11 mouse cellular contexts compared by ENCODE assay signal in the genomic region with DNA sequence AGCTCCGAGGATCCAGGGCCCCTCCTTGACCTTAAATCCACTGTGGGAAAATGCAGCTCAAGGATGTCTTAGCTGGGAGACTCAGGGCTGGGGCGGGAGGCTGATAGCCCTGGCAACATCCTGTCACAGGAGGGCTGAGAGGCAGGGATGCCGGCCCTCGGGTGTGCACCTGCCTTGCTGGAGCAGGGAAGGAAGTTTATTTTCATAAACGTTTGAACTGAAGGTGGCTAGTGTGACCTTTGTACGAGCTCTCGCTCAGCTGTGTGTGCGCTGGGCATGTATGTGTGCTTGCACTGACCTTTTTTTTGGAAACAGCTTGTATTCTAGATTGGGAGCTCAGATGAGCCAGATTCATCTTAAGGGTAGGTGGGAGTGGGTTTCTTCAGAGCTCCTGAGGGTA. TPM values are rescaled to one million over a fixed set of nuclear protein-coding genes. Genes with fewer than 3 reads are reported as not detected.
DNase-seq lines count a peak whose midpoint lies in the region; ATAC-seq and TF ChIP-seq lines count a peak whose summit lies in the region.
"Had no signal": no experiment of that assay in that cellular context is flagged by ENCODE, and none has a peak within 500 bp of the region (broad histone marks: within the 10 kb centered on the region; RNA-seq: fewer than 3 reads in every experiment).

No protein-coding gene starts in this region.

- no peak for TF ChIP-seq EP300 in liver, postnatal 0 days (IDR thresholded peaks at IDR 0.05; ENCODE audit: low read depth)

- H3K27ac ChIP-seq in layer of hippocampus, adult 2 months: peak overlapping the region; percentile 84
- no peak overlapping the region for H3K27ac ChIP-seq in forebrain, postnatal 0 days (ENCODE audit: low read depth, low read length)
- H3K27ac ChIP-seq in intestine, embryonic 14.5 days (ENCODE audit: low read depth): peak overlapping the region; percentile 16; the same call in 1 of the 2 replicates
- H3K27ac ChIP-seq in midbrain, embryonic 15.5 days: 0 out of 2 replicates have a peak overlapping the region, but pooled peaks have one; percentile 26
- H3K27ac ChIP-seq in liver, postnatal 0 days (ENCODE audit: low read depth): no peak overlapping the region
- H3K27ac ChIP-seq: liver, embryonic 14.5 days had no signal

- H3K4me1 ChIP-seq in forebrain, postnatal 0 days (ENCODE audit: insufficient read depth): peaks cover 11% of the 10 kb centered on the region; the same call in 1 of the 2 replicates
- peaks cover 9% of the 10 kb centered on the region; the same call in 1 of the 2 replicates for H3K4me1 ChIP-seq in intestine, embryonic 14.5 days (replicated peaks; ENCODE audit: control insufficient read depth, insufficient read depth, low read length)
- H3K4me1 ChIP-seq in midbrain, embryonic 15.5 days: peaks cover 17% of the 10 kb centered on the region
- H3K4me1 ChIP-seq in liver, postnatal 0 days (ENCODE audit: insufficient read depth): no peaks in the 10 kb centered on the region; the same call in 1 of the 2 replicates

- 38% methylated on average over 8 of the region's 8 CpGs for WGBS in forebrain, postnatal 0 days
- 36% methylated on average over 8 of the region's 8 CpGs for WGBS in intestine, embryonic 14.5 days
- 28% methylated on average over 8 of the region's 8 CpGs for WGBS in midbrain, embryonic 15.5 days
- WGBS in liver, postnatal 0 days (ENCODE audit: insufficient replicate concordance): 47% methylated on average over 8 of the region's 8 CpGs

- no peaks in the 10 kb centered on the region for H3K9me3 ChIP-seq in forebrain, postnatal 0 days (ENCODE audit: low read length)
- H3K9me3 ChIP-seq in intestine, embryonic 14.5 days (ENCODE audit: control insufficient read depth, low read length): no peaks in the 10 kb centered on the region
- no peaks in the 10 kb centered on the region for H3K9me3 ChIP-seq in midbrain, embryonic 15.5 days
- no peaks in the 10 kb centered on the region for H3K9me3 ChIP-seq in liver, postnatal 0 days (ENCODE audit: low read length)

- DNase-seq in layer of hippocampus, adult 2 months (ENCODE audit: low spot score in 2 of 2): no peak
- DNase-seq in layer of hippocampus, postnatal 25 days (ENCODE audit: extremely low spot score in 1 of 2, low spot score in 1 of 2): no peak
- DNase-seq in forebrain, postnatal 0 days: no peak
- no peak for DNase-seq in intestine, embryonic 14.5 days (ENCODE audit: low spot score)
- no peak for DNase-seq in layer of hippocampus, postnatal 36 days
- no peak for DNase-seq in layer of hippocampus, adult 11-12 months (ENCODE audit: low spot score)
- no peak for DNase-seq in liver, postnatal 0 days
- DNase-seq: thymus, adult 2 months had no signal

- no peak overlapping the region for H3K4me3 ChIP-seq in layer of hippocampus, adult 2 months
- H3K4me3 ChIP-seq in forebrain, postnatal 0 days (ENCODE audit: low read depth, low read length): no peak overlapping the region
- no peak overlapping the region for H3K4me3 ChIP-seq in intestine, embryonic 14.5 days (ENCODE audit: low read depth, low read length)
- H3K4me3 ChIP-seq in midbrain, embryonic 15.5 days: no peak overlapping the region
- no peak overlapping the region for H3K4me3 ChIP-seq in liver, postnatal 0 days (ENCODE audit: low read depth, low read length)

- no peaks in the 10 kb centered on the region for H3K27me3 ChIP-seq in forebrain, postnatal 0 days (ENCODE audit: insufficient read depth, low read length)
- H3K27me3 ChIP-seq in intestine, embryonic 14.5 days (replicated peaks; ENCODE audit: control insufficient read depth, insufficient read depth, low read length): no peaks in the 10 kb centered on the region
- H3K27me3 ChIP-seq in midbrain, embryonic 15.5 days (replicated peaks): no peaks in the 10 kb centered on the region
- H3K27me3 ChIP-seq in liver, postnatal 0 days (ENCODE audit: insufficient read depth, low read length): no peaks in the 10 kb centered on the region

- H3K9ac ChIP-seq in forebrain, postnatal 0 days: peak overlapping the region; percentile 6; the same call in 1 of the 2 replicates
- no peak overlapping the region for H3K9ac ChIP-seq in intestine, embryonic 14.5 days (ENCODE audit: low read length)
- H3K9ac ChIP-seq in midbrain, embryonic 15.5 days: no peak overlapping the region
- no peak overlapping the region for H3K9ac ChIP-seq in liver, postnatal 0 days (replicated peaks)
- H3K9ac ChIP-seq: liver, embryonic 14.5 days had no signal

- ATAC-seq in forebrain, postnatal 0 days: no peak
- ATAC-seq in intestine, embryonic 14.5 days (replicated peaks; ENCODE audit: low FRiP score, low TSS enrichment, low read depth): no peak
- ATAC-seq in midbrain, embryonic 15.5 days (replicated peaks): 0 out of 2 replicates have a peak, but pooled peaks have one; percentile 56
- no peak for ATAC-seq in liver, postnatal 0 days
- ATAC-seq: inflammation-experienced regulatory T-cells, adult 6 months had no signal

- H3K4me2 ChIP-seq in forebrain, postnatal 0 days (ENCODE audit: low read depth): peak overlapping the region; percentile 3; the same call in 1 of the 2 replicates
- H3K4me2 ChIP-seq in intestine, embryonic 14.5 days (ENCODE audit: low read length): no peak overlapping the region
- H3K4me2 ChIP-seq in midbrain, embryonic 15.5 days: no peak overlapping the region
- no peak overlapping the region; the same call in 1 of the 2 replicates for H3K4me2 ChIP-seq in liver, postnatal 0 days (ENCODE audit: low read depth, low read length)

- H3K36me3 ChIP-seq in forebrain, postnatal 0 days (ENCODE audit: insufficient read depth): no peaks in the 10 kb centered on the region
- 0 out of 2 replicates have a peak, but pooled peaks cover 2% of the 10 kb centered on the region for H3K36me3 ChIP-seq in intestine, embryonic 14.5 days (ENCODE audit: control insufficient read depth, insufficient read depth, low read length)
- H3K36me3 ChIP-seq in midbrain, embryonic 15.5 days (replicated peaks): no peaks in the 10 kb centered on the region
- H3K36me3 ChIP-seq in liver, postnatal 0 days (replicated peaks; ENCODE audit: insufficient read depth, low read length): no peaks in the 10 kb centered on the region

- no peak for TF ChIP-seq CTCF in layer of hippocampus, adult 2 months (conservative IDR thresholded peaks at IDR 0.05)
- no peak for TF ChIP-seq CTCF in forebrain, postnatal 0 days (IDR thresholded peaks at IDR 0.05; ENCODE audit: low read depth)
- TF ChIP-seq CTCF in liver, postnatal 0 days (IDR thresholded peaks at IDR 0.05; ENCODE audit: low read depth): no peak

RNA-seq across cellular contexts. Expression of a gene that starts 21.5 kb away (rescaled TPM):
- total RNA-seq in layer of hippocampus, adult 2 months (2021): 10 to 100 TPM; 14.5 to 14.8 TPM
- 10 to 100 TPM; 12.5 to 14.4 TPM for total RNA-seq in layer of hippocampus, postnatal 25 days (2021)
- total RNA-seq in forebrain, postnatal 0 days (2014; rRNA removed): 12.9 and 19.5 TPM in 2 replicates
- 33.9 and 35.3 TPM in 2 replicates for polyA plus RNA-seq in forebrain, postnatal 0 days (2015; fragmentation: Nextera tagmentation; extraction: Ambion mirVana)
- polyA plus RNA-seq in intestine, embryonic 14.5 days (2014; fragmentation: Nextera tagmentation; extraction: Ambion mirVana): 81.5 and 88.7 TPM in 2 replicates
- polyA plus RNA-seq in midbrain, embryonic 15.5 days (2015; fragmentation: Nextera tagmentation; extraction: Ambion mirVana): 47.3 and 47.9 TPM in 2 replicates
- total RNA-seq in layer of hippocampus, postnatal 36 days (2021): 10 to 100 TPM; 12.0 to 14.4 TPM
- 8.4 and 8.7 TPM in 2 replicates for polyA plus RNA-seq in liver, postnatal 0 days (2015; fragmentation: Nextera tagmentation; extraction: Ambion mirVana)

RNA-seq across cellular contexts. Expression of a gene that starts 25.0 kb away (rescaled TPM):
- 10 to 100 TPM; 15.8 to 16.5 TPM for total RNA-seq in layer of hippocampus, adult 2 months (2021)
- 10 to 100 TPM; 13.5 to 14.8 TPM for total RNA-seq in layer of hippocampus, postnatal 25 days (2021)
- total RNA-seq in forebrain, postnatal 0 days (2014; rRNA removed): 6.5 and 7.3 TPM in 2 replicates
- 5.3 and 6.8 TPM in 2 replicates for polyA plus RNA-seq in forebrain, postnatal 0 days (2015; fragmentation: Nextera tagmentation; extraction: Ambion mirVana)
- 22.0 and 22.1 TPM in 2 replicates for polyA plus RNA-seq in intestine, embryonic 14.5 days (2014; fragmentation: Nextera tagmentation; extraction: Ambion mirVana)
- 3.5 and 4.7 TPM in 2 replicates for polyA plus RNA-seq in midbrain, embryonic 15.5 days (2015; fragmentation: Nextera tagmentation; extraction: Ambion mirVana)
- total RNA-seq in layer of hippocampus, postnatal 36 days (2021): 10 to 100 TPM; 14.1 to 15.6 TPM
- 0.94 and 1.2 TPM in 2 replicates for polyA plus RNA-seq in liver, postnatal 0 days (2015; fragmentation: Nextera tagmentation; extraction: Ambion mirVana)

Comparison
In these comparisons a context has a peak if more than half of its experiments do, and no peak if none do; other contexts are left out.
1. H3K27ac ChIP-seq: peak in layer of hippocampus, adult 2 months (single experiment), intestine, embryonic 14.5 days (single experiment) and midbrain, embryonic 15.5 days (single experiment); none in forebrain, postnatal 0 days (single experiment) and liver, postnatal 0 days (single experiment).